Mouse (Mus musculus) CH12.LX (cell line): Measurements from ENCODE around the gene Cry2. TPM values are rescaled to one million over a fixed set of nuclear protein-coding genes. Genes with fewer than 3 reads are reported as not detected.

Source experiments
- DNase-seq: peaks from one replicate; pipeline ENCODE4 v3.0.0-alpha.2; 2013; ENCODE audit errors: extremely low read depth
- H3K27ac ChIP-seq: 2 replicates; pipeline ENCODE4 v1.5.1; 2012; ENCODE audit warnings: low read depth, mild to moderate bottlenecking, control low read depth, moderate library complexity; ENCODE audit not compliant: insufficient read depth
- H3K27me3 ChIP-seq: replicated peaks from 2 replicates; pipeline ENCODE3; 2012; ENCODE audit warnings: inconsistent platforms
- H3K36me3 ChIP-seq, 2 experiments: replicated peaks in 1 of 2; 2 replicates each; pipeline versions ENCODE3 to v1.6.1; 2012; ENCODE audit warnings: inconsistent platforms in 1 of 2, low read length in 1 of 2, mild to moderate bottlenecking in 1 of 2, mixed read lengths in 1 of 2, moderate library complexity in 1 of 2; ENCODE audit not compliant: control insufficient read depth in 1 of 2, insufficient read depth in 1 of 2
- H3K4me1 ChIP-seq, 2 experiments: 2 replicates each; pipeline ENCODE4 v1.6.1; 2012; ENCODE audit warnings: inconsistent platforms in 1 of 2, moderate library complexity in 1 of 2; ENCODE audit not compliant: insufficient read depth in 2 of 2, control insufficient read depth in 1 of 2
- H3K4me2 ChIP-seq: 2 replicates; pipeline ENCODE4 v1.6.1; 2012; ENCODE audit warnings: low read depth, mild to moderate bottlenecking, control low read depth; ENCODE audit not compliant: poor library complexity, insufficient read depth, severe bottlenecking
- H3K4me3 ChIP-seq, 3 experiments: fragments of 150-350 bp in 1 of 3; sonication (generic) in 1 of 3; replicated peaks in 1 of 3; 2 replicates each; pipeline versions ENCODE3 to v1.5.1; 2011 to 2012; ENCODE audit warnings: low read depth in 2 of 3, low read length in 2 of 3, mild to moderate bottlenecking in 2 of 3, moderate library complexity in 2 of 3, control low read depth in 1 of 3, improper control_type of control experiment in 1 of 3, inconsistent platforms in 1 of 3, mixed read lengths in 1 of 3; ENCODE audit not compliant: poor library complexity in 1 of 3
- H3K79me2 ChIP-seq: replicated peaks from 2 replicates; pipeline ENCODE4 v1.6.1; 2012; ENCODE audit warnings: mild to moderate bottlenecking, moderate library complexity; ENCODE audit not compliant: control insufficient read depth, poor library complexity, insufficient read depth, severe bottlenecking; ENCODE audit errors: extremely low read depth
- H3K9ac ChIP-seq: 2 replicates; pipeline ENCODE4 v1.6.1; 2012; ENCODE audit warnings: low read depth, mild to moderate bottlenecking, control low read depth, moderate library complexity; ENCODE audit not compliant: insufficient read depth
- H3K9me3 ChIP-seq: replicated peaks from 2 replicates; pipeline ENCODE3; 2012; ENCODE audit warnings: low read length, inconsistent platforms, mixed read lengths
- BHLHE40 ChIP-seq: IDR thresholded peaks from 2 replicates; pipeline ENCODE4 v1.6.1; 2011; ENCODE audit warnings: mild to moderate bottlenecking, low read depth, low read length, improper control_type of control experiment
- CHD2 ChIP-seq: IDR thresholded peaks from 2 replicates; pipeline ENCODE4 v1.6.1; 2011; ENCODE audit warnings: low read length, improper control_type of control experiment
- E2F4 ChIP-seq: IDR thresholded peaks from 2 replicates; pipeline ENCODE4 v1.6.1; 2011; ENCODE audit warnings: low read depth, low read length, improper control_type of control experiment; ENCODE audit not compliant: insufficient replicate concordance
- EP300 ChIP-seq: IDR thresholded peaks from 2 replicates; pipeline ENCODE4 v1.6.1; 2011; ENCODE audit warnings: low read length, improper control_type of control experiment
- IRF4 ChIP-seq: IDR thresholded peaks from 2 replicates; pipeline ENCODE4 v1.6.1; 2014; ENCODE audit warnings: low read depth, mild to moderate bottlenecking, inconsistent platforms, low read length, improper control_type of control experiment
- JUN ChIP-seq: IDR thresholded peaks from 2 replicates; pipeline ENCODE4 v1.6.1; 2011; ENCODE audit warnings: low read depth, mild to moderate bottlenecking, low read length, improper control_type of control experiment, moderate library complexity; ENCODE audit not compliant: insufficient read depth
- JUND ChIP-seq: conservative IDR thresholded peaks from 2 replicates; pipeline ENCODE4 v1.6.1; 2011; ENCODE audit warnings: low read depth, low read length, improper control_type of control experiment
- KAT2A ChIP-seq: IDR thresholded peaks from 2 replicates; pipeline ENCODE4 v1.6.1; 2012; ENCODE audit warnings: low read length, improper control_type of control experiment, inconsistent platforms; ENCODE audit not compliant: insufficient replicate concordance
- MAX ChIP-seq: IDR thresholded peaks from 2 replicates; pipeline ENCODE4 v1.6.1; 2011; ENCODE audit warnings: low read length, improper control_type of control experiment
- MAZ ChIP-seq: IDR thresholded peaks from 2 replicates; pipeline ENCODE4 v1.6.1; 2012; ENCODE audit warnings: low read depth, mild to moderate bottlenecking, inconsistent platforms, low read length, improper control_type of control experiment, moderate library complexity
- NELFE ChIP-seq: IDR thresholded peaks from 2 replicates; pipeline ENCODE4 v1.6.1; 2011; ENCODE audit warnings: low read depth, low read length, improper control_type of control experiment
- NRF1 ChIP-seq: IDR thresholded peaks from 2 replicates; pipeline ENCODE4 v1.6.1; 2014; ENCODE audit warnings: low read depth, mild to moderate bottlenecking, inconsistent platforms, low read length, improper control_type of control experiment, moderate library complexity
- RCOR1 ChIP-seq: conservative IDR thresholded peaks from 2 replicates; pipeline ENCODE4 v1.6.1; 2012; ENCODE audit warnings: low read depth, mild to moderate bottlenecking, inconsistent platforms, low read length, improper control_type of control experiment
- SMC3 ChIP-seq: IDR thresholded peaks from 2 replicates; pipeline ENCODE4 v1.6.1; 2011; ENCODE audit warnings: low read depth, low read length, improper control_type of control experiment
- UBTF ChIP-seq: IDR thresholded peaks from 2 replicates; pipeline ENCODE4 v1.6.1; 2012; ENCODE audit warnings: low read depth, mild to moderate bottlenecking, inconsistent platforms, low read length, improper control_type of control experiment, moderate library complexity
- USF1 ChIP-seq: IDR thresholded peaks from 2 replicates; pipeline ENCODE4 v1.6.1; 2014; ENCODE audit warnings: low read depth, mild to moderate bottlenecking, inconsistent platforms, low read length, improper control_type of control experiment
- USF2 ChIP-seq: conservative IDR thresholded peaks from 2 replicates; pipeline ENCODE4 v1.6.1; 2011; ENCODE audit warnings: low read depth, low read length, improper control_type of control experiment
- ZC3H11A ChIP-seq: IDR thresholded peaks from 2 replicates; pipeline ENCODE4 v1.6.1; 2012; ENCODE audit warnings: low read depth, mild to moderate bottlenecking, inconsistent platforms, low read length, improper control_type of control experiment
- ZNF384 ChIP-seq: IDR thresholded peaks from 2 replicates; pipeline ENCODE4 v1.6.1; 2012; ENCODE audit warnings: low read depth, low read length, improper control_type of control experiment, inconsistent platforms
- dilution Hi-C: fragments of 300-500 bp; cut with MboI; formaldehyde crosslinking; loops from 2 replicates; pipeline ENCODE4 v1.14.3; 2020; ENCODE audit warnings: low sequenced_read_pairs; ENCODE audit not compliant: extremely low pct_unique_long_range_greater_than_20kb, extremely low pct_ligation_motif_present
- in situ Hi-C: fragments of 300-500 bp; cut with MboI; formaldehyde crosslinking; loops from 3 replicates; pipeline ENCODE4 v1.14.3; 2019; ENCODE audit warnings: low sequenced_read_pairs, low pct_ligation_motif_present, low pct_unique_long_range_greater_than_20kb, mixed read lengths
- polyA plus RNA-seq: library from polyadenylated mRNA; unstranded; fragments of >175 nt; gene quantifications from 2 replicates; pipeline ENCODE4 v1.2.1, GENCODE M21; 2012; ENCODE audit warnings: low read depth; ENCODE audit not compliant: insufficient read length
- total RNA-seq, 2 experiments: library from RNA; depleted of rRNA; stranded (reverse); fragments of 300-350 nt in 1 of 2; fragments of >200 nt in 1 of 2; gene quantifications; 2 replicates each; pipeline ENCODE4 v1.2.3; 2012 to 2014

The Cry2 gene
- total and polyA plus RNA-seq, 3 experiments, result 4.3 to 15.9 (median 12.7) TPM

- Histone ChIP-seq H3K4me1 (no peaks in the 10 kb centered on the region), H3K4me2 (no peak overlapping the region), H3K79me2 (no peaks in the 10 kb centered on the region), H3K9ac (no peak overlapping the region), H3K9me3 (no peaks in the 10 kb centered on the region), H3K27me3 (no peaks in the 10 kb centered on the region), H3K27ac (no peak overlapping the region), H3K4me3 (no peak overlapping the region), H3K36me3 (peaks cover 54 to 86% of the 10 kb centered on the region in 2 experiments)
- in situ Hi-C loops (no loop called here), dilution Hi-C loops (no loop called here)
- TF ChIP-seq NRF1 (no peak), USF2 (no peak), MAX (no peak), BHLHE40 (no peak), JUN (no peak), CHD2 (no peak), KAT2A (no peak), RCOR1 (no peak), NELFE (no peak), USF1 (no peak), ZNF384 (no peak), MAZ (no peak), IRF4 (no peak)
- DNase-seq, result no peak
Measured at GRCm38 (mm10) chr2:92360893-92361292, 73.0 kb downstream of the Cry2 start.

DNA sequence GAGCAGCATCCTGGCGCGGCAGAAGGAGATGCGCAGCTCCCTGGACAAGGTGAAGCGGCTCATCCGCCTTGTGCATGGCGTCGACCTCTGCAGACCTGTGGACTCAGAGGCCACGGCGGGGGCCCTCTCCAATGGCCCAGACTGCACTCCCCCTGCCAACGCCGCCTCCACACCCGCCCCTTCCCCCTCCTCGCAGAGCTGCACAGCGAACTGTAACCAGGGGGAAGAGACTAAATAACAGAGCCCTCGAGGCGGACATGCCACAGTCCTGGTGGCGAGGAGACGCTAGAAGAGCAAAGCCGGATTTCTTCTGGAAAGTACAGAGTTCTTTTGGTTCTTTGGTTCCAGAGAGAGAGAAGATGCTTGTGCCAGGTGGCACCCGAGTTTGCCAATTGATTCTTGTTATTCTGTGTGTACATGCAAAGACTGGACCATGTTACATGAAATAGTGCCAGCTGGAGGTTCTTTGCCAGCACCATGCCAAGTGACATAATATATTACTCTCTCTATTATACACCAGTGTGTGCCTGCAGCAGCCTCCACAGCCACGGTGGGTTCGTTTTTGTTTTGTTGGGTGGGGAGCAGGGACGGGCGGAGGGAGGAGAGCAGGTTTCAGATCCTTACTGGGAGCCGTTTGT lies 73.5 kb downstream of the Cry2 start:
- Histone ChIP-seq H3K4me1 (no peaks in the 10 kb centered on the region), H3K36me3 (peaks cover 57 to 86% of the 10 kb centered on the region in 2 experiments), H3K4me2 (no peak overlapping the region), H3K9ac (no peak overlapping the region), H3K9me3 (no peaks in the 10 kb centered on the region), H3K79me2 (no peaks in the 10 kb centered on the region), H3K27me3 (no peaks in the 10 kb centered on the region), H3K27ac (no peak overlapping the region), H3K4me3 (no peak overlapping the region)
- in situ Hi-C loops (no loop called here), dilution Hi-C loops (no loop called here)
- DNase-seq, result no peak
- TF ChIP-seq UBTF (no peak), JUND (no peak), SMC3 (no peak), ZC3H11A (no peak), EP300 (no peak), RCOR1 (no peak), CHD2 (no peak), E2F4 (no peak)
